Mouse (Mus musculus): ENCODE data around the gene Gli2. TPM values are rescaled to one million over a fixed set of nuclear protein-coding genes. Genes with fewer than 3 reads are reported as not detected.
A peak's percentile ranks its signal among the peaks of the same experiment; 100 is the strongest.

Gene Gli2
- polyA plus RNA-seq, 1 experiment from 2014 or later: 5.6 TPM

DNA sequence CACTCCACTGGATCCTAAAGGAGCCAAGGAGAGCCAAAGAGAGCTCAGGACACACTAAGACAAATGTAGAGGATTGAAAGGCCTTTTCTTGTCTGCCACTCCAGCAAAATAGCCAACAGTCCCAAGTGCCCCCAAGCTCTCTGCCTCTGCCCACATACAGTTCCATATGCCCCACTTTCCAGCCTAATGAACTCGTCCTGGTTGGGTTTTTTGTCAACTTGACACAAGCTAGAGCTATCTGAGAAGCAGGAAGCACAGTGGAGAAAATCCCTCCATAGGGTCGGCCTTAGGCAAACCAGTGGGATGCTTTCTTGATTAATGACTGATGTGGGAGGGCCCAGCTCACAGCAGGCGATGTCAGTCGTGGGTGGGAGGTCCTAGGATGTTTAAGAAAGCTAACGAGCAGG is 70.6 kb downstream of the Gli2 start:
- peaks cover 57% of the 10 kb centered on the region for H3K4me1 ChIP-seq
- no peaks in the 10 kb centered on the region for H3K27me3 ChIP-seq
- H3K9me3 ChIP-seq (replicated peaks): no peaks in the 10 kb centered on the region
- no peak overlapping the region for H3K4me3 ChIP-seq
- H3K4me2 ChIP-seq: peak overlapping the region; percentile 46
- H3K27ac ChIP-seq: peak overlapping the region; percentile 96
- whole genome bisulfite sequencing: 2% methylated on average over 5 of the region's 5 CpGs
- H3K36me3 ChIP-seq (ENCODE audit: poor library complexity, severe bottlenecking): 0 out of 2 replicates have a peak, but pooled peaks cover 3% of the 10 kb centered on the region
- peak overlapping the region; percentile 40 for H3K9ac ChIP-seq
- ATAC-seq: peak; percentile 67

DNA sequence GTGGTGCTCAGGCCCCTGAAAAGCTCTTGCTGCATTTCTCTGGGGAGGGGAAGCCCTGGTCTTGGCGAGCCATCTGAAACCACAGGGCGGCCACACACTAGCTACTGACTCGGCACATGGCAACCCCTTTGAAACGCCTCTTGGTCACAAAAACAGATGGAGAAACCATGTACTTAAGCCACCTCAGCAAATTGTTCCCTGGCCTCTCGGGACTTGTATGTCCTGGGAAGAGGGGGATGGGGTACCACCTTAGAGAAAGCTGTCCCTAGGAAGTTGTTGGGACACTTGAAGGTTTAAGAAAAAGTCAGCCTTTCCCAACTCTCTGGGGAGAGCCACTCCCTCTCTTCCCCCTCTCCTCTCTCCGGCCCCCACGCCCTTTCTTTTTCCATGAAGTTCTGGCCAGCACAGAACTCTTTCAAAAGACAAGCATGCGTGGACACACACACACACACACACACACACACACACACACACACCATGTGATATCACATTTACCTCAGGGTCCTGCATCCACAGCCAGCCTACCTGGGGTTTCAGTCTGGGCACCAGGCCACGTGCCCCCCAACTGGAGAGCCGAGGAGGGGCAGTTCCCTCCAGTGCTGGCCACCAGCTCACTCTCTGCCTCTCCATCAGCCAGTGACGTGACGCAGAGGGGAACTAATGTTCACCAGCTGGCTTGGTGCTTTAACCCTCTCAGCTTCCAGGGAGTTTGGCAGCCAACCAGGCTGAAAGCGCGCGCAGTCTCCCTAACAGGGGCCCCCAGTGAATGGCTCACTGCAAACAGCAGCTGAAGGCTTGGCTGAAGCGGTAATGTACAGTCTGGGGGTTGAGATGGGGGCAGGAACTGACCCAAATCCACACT is 71.2 kb downstream of the Gli2 start:
- H3K4me1 ChIP-seq: peaks cover 57% of the 10 kb centered on the region
- WGBS: 11% methylated on average over 16 of the region's 16 CpGs

DNA sequence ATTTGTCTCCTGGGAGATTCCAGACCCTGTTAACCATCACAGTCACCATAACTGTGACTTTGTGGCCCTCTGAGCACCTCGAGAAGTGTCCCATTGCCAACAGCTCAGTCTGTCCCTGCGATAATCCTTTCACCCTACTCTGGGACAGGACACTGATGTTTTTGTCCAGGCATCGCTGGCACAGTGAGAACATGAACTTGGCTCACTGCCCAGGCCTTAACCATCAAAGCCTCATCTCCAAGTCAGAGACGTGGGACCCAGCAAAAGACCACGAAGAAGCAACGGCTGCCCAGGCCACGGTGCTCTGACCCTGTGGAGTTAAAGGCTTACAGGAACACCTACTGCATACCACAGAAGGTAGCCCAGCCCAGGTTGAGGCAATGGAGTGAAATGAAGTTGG is 72.8 kb downstream of the Gli2 start:
- Histone ChIP-seq H3K4me3 (no peak overlapping the region), H3K27ac (0 out of 2 replicates have a peak overlapping the region, but pooled peaks have one; percentile 10), H3K27me3 (no peaks in the 10 kb centered on the region), H3K4me2 (peak overlapping the region; percentile 46; the same call in 1 of the 2 replicates), H3K9ac (no peak overlapping the region), H3K4me1 (peaks cover 68% of the 10 kb centered on the region), H3K9me3 (replicated peaks) (no peaks in the 10 kb centered on the region), H3K36me3 (ENCODE audit: poor library complexity, severe bottlenecking) (0 out of 2 replicates have a peak, but pooled peaks cover 3% of the 10 kb centered on the region)
- ATAC-seq: no peak
- 31% methylated on average over 7 of the region's 7 CpGs for WGBS

More for the DNA sequence above, 71.2 kb downstream of the Gli2 start:
- Histone ChIP-seq H3K27ac (peak overlapping the region; percentile 96), H3K9ac (0 out of 2 replicates have a peak overlapping the region, but pooled peaks have one; percentile 14), H3K36me3 (ENCODE audit: poor library complexity, severe bottlenecking) (0 out of 2 replicates have a peak, but pooled peaks cover 3% of the 10 kb centered on the region), H3K27me3 (no peaks in the 10 kb centered on the region), H3K4me2 (peak overlapping the region; percentile 46), H3K4me3 (0 out of 2 replicates have a peak overlapping the region, but pooled peaks have one; percentile 4), H3K9me3 (replicated peaks) (no peaks in the 10 kb centered on the region)
- ATAC-seq: peak; percentile 94

DNA sequence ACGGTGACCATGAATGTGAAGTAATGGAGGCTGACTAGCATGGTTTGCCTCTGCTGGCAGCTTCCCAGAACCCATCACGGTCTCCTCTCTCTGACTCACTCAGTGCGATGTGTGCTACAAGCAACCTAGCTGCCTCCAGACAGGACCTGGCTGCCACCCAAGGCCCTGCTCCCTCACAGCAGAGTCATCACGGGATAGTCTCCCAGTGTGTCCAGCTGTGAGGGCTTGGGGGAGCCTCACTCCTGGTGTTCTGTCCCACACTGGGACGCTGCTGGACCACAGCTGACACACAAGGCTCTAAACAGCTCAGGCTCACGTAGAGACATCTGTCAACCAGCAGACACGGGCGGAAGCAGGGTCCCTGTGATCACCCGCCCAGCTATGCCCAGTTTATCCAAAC is 76.8 kb downstream of the Gli2 start:
- ATAC-seq: peak; percentile 25; the same call in 1 of the 2 replicates
- peak overlapping the region; percentile 75 for H3K27ac ChIP-seq

DNA sequence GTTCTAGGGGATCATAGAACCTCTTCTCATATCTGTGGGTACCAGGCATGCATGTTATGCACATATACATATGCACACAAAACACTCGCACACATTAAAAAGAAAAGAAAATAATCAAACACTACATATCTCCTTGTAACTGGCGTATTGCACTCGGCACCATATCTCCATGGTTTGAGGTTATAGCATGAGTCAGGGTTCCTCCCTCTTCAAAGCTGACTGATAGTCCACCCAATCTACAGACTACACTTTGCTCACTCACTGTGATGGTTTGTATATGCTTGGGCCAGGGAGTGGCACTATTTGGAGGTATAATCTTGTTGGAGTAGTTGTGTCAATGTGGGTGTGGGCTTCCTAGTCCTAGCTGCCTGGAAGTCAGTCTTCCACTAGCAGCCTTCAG is 78.0 kb downstream of the Gli2 start:
- no peak overlapping the region for H3K27ac ChIP-seq
- H3K4me3 ChIP-seq: no peak overlapping the region
- WGBS: 94% methylated on average over 3 of the region's 3 CpGs
- no peak for ATAC-seq
- H3K4me2 ChIP-seq: no peak overlapping the region
- H3K36me3 ChIP-seq (ENCODE audit: poor library complexity, severe bottlenecking): peaks cover 34% of the 10 kb centered on the region
- H3K27me3 ChIP-seq: no peaks in the 10 kb centered on the region
- peaks cover 19% of the 10 kb centered on the region for H3K4me1 ChIP-seq
- H3K9me3 ChIP-seq (replicated peaks): no peaks in the 10 kb centered on the region
- H3K9ac ChIP-seq: no peak overlapping the region

More for the DNA sequence above, 76.8 kb downstream of the Gli2 start:
- Histone ChIP-seq H3K36me3 (ENCODE audit: poor library complexity, severe bottlenecking) (peaks cover 21% of the 10 kb centered on the region), H3K4me1 (peaks cover 32% of the 10 kb centered on the region), H3K9ac (no peak overlapping the region), H3K4me3 (no peak overlapping the region), H3K9me3 (replicated peaks) (no peaks in the 10 kb centered on the region), H3K27me3 (no peaks in the 10 kb centered on the region), H3K4me2 (no peak overlapping the region)
- WGBS: 62% methylated on average over 9 of the region's 9 CpGs

DNA sequence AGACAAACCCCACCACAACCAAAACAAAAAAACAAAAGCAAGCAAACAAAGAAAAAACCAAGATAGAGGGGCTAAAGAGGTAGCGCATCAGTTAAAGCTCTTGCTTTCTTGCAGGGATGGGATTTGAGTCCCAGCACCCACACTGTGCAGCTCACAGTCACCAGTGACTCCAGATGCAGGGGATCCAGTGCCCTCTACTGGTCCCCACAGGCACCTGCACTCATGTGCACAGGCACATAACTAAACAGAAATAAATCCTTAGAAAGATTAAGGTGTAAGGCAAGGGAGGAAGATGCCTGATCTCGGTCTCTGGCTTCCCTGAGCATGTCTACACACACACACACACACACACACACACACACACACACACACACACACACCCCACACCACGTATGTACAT is 83.4 kb downstream of the Gli2 start:
- H3K36me3 ChIP-seq (ENCODE audit: poor library complexity, severe bottlenecking): peaks cover 39% of the 10 kb centered on the region
- no peak for ATAC-seq
- 100% methylated on average over 3 of the region's 3 CpGs for WGBS

DNA sequence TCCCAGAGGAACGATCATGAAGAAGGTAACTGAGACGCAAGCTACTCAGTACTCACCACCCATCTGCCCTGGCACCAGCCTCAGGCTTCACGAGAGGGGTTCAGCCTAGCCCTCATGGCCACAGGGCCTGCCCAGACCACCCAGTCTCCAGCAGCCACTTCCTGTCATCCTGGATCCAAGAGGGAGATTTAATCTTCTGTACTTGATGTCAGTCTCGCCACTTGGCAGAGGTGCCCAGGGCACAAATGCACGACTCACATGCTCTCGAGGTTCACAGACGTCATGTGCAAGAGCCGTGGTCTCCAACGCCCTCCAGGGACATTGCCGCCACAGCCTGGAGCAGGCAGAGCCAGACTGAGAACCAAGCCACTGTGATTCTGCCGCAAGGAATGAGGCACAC is 84.0 kb downstream of the Gli2 start:
- 79% methylated on average over 11 of the region's 11 CpGs for WGBS
- Histone ChIP-seq H3K4me1 (no peaks in the 10 kb centered on the region), H3K4me2 (no peak overlapping the region), H3K9ac (no peak overlapping the region), H3K4me3 (no peak overlapping the region), H3K9me3 (replicated peaks) (no peaks in the 10 kb centered on the region), H3K27me3 (no peaks in the 10 kb centered on the region), H3K36me3 (ENCODE audit: poor library complexity, severe bottlenecking) (peaks cover 44% of the 10 kb centered on the region), H3K27ac (no peak overlapping the region)
- ATAC-seq: no peak

More for the DNA sequence above, 83.4 kb downstream of the Gli2 start:
- no peaks in the 10 kb centered on the region for H3K27me3 ChIP-seq
- no peak overlapping the region for H3K4me2 ChIP-seq
- no peak overlapping the region for H3K4me3 ChIP-seq
- no peaks in the 10 kb centered on the region for H3K9me3 ChIP-seq (replicated peaks)
- no peak overlapping the region for H3K9ac ChIP-seq
- H3K4me1 ChIP-seq: no peaks in the 10 kb centered on the region
- H3K27ac ChIP-seq: no peak overlapping the region

DNA sequence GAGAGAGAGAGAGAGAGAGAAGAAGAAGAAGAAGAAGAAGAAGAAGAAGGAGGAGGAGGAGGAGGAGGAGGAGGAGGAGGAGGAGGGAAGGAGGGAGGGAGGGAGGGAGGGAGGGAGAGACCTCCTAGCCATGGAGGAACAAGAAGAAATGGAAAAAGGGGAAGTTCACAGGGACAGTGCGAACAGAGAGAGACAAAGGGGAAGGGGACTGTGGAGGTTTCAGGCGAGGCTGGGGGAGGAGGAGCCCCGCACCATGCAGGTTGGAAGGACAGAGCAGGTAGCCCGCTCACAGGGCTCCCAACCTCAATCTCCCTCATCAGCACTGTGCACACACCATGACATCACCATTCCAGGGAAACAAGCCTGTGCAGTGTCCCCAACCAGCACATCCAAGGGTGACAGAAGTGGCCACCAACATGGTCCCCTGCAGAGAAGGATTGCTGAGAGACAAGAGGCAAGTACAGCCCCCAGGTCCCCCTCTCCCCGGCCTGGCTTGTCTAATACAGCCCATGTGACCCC is 84.7 kb downstream of the Gli2 start:
- Histone ChIP-seq H3K27ac (no peak overlapping the region), H3K9ac (no peak overlapping the region), H3K27me3 (no peaks in the 10 kb centered on the region), H3K4me2 (no peak overlapping the region), H3K36me3 (ENCODE audit: poor library complexity, severe bottlenecking) (peaks cover 48% of the 10 kb centered on the region), H3K4me1 (no peaks in the 10 kb centered on the region), H3K4me3 (no peak overlapping the region), H3K9me3 (replicated peaks) (no peaks in the 10 kb centered on the region)
- 62% methylated on average over 4 of the region's 5 CpGs for WGBS
- ATAC-seq: no peak

DNA sequence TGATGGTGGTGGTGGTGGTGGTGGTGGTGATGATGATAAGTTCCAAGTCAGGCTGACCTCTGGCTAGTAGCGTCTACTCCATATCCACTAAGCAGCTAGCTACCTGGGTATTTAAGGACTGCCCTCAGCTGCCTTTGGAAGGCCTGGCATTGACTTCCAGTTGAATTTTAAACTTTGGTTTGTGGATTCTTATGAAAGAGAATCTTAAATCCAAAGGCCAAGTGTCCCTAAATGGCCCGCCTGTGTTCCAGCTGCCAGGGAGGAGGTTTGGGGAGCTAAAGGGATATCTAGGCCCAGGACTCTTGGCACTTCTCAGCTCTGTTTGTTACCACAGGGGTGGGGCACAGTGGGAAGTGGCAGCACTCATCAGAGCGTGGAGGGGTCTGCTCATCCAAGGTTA is 85.4 kb downstream of the Gli2 start:
- no peak overlapping the region for H3K4me3 ChIP-seq
- no peak overlapping the region for H3K9ac ChIP-seq
- H3K27ac ChIP-seq: no peak overlapping the region
- no peaks in the 10 kb centered on the region for H3K4me1 ChIP-seq
- no peaks in the 10 kb centered on the region for H3K27me3 ChIP-seq
- H3K4me2 ChIP-seq: no peak overlapping the region
- no peak for ATAC-seq
- H3K36me3 ChIP-seq (ENCODE audit: poor library complexity, severe bottlenecking): peaks cover 41% of the 10 kb centered on the region
- H3K9me3 ChIP-seq (replicated peaks): no peaks in the 10 kb centered on the region
- WGBS: 89% methylated on average over 3 of the region's 3 CpGs

DNA sequence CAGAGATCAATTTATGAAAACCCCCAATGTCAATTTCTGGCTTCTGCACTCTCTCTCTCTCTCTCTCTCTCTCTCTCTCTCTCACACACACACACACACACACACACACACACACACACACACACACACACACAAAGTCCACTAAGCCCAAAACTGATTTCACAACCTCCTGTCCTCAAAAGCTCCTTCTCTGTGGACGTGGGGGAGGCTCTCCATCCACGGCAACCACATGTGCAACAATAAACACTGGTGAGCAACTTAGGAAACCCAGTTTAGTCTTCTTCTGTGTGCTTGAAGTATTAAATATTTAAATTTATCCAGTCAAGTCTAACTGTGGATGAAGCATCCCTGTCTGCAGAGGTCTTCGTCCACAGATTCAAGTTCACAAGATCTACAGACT is 86.1 kb downstream of the Gli2 start:
- Histone ChIP-seq H3K9me3 (replicated peaks) (no peaks in the 10 kb centered on the region), H3K4me1 (no peaks in the 10 kb centered on the region), H3K4me3 (no peak overlapping the region), H3K9ac (no peak overlapping the region), H3K4me2 (no peak overlapping the region), H3K36me3 (ENCODE audit: poor library complexity, severe bottlenecking) (peaks cover 35% of the 10 kb centered on the region), H3K27ac (no peak overlapping the region), H3K27me3 (no peaks in the 10 kb centered on the region)
- ATAC-seq: no peak
- WGBS: 84% methylated on average over 3 of the region's 3 CpGs

DNA sequence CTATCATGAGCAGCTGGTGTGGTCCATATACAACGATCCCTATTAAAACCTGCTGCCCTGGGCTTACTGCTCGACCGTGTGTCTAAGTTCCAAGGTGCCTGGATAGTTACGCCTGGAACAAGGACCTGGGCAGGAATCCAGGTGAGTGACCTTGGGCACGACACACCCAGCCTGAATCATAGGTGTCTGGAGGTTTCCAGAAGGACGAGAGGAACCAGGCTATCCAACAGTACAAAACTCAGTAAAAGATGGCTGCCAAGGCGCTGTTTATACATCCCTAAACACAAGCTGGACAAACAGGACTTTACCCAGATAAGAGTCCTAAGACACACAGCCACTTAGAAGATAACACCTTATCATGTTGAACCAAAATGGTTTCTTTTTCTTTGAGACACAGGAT is 94.8 kb downstream of the Gli2 start:
- Histone ChIP-seq H3K27me3 (no peaks in the 10 kb centered on the region), H3K27ac (no peak overlapping the region), H3K9me3 (replicated peaks) (no peaks in the 10 kb centered on the region), H3K36me3 (ENCODE audit: poor library complexity, severe bottlenecking) (no peaks in the 10 kb centered on the region), H3K4me3 (no peak overlapping the region), H3K4me1 (peaks cover 26% of the 10 kb centered on the region), H3K4me2 (no peak overlapping the region), H3K9ac (no peak overlapping the region)
- ATAC-seq: no peak
- WGBS: 94% methylated on average over 7 of the region's 7 CpGs

DNA sequence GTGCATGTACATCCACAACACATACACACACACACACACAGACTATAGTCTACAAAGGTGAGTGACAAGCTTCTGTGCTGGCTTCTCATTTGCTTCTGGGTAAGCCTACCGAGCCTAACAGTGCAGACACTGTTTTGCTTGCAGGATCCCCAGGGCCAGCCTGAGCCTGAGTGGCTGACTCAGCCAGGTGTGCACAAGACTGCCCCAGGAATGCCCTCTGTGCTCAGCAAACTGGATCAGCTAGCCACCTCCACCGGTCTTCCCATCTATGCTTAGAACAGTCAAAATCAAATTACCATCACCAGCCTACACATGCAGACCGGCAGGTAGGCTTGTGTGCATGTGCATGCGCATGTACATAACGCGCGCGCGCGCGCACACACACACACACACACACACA is 97.6 kb downstream of the Gli2 start:
- no peak overlapping the region for H3K4me2 ChIP-seq
- H3K9me3 ChIP-seq (replicated peaks): no peaks in the 10 kb centered on the region
- H3K4me1 ChIP-seq: peaks cover 28% of the 10 kb centered on the region
- no peaks in the 10 kb centered on the region for H3K36me3 ChIP-seq (ENCODE audit: poor library complexity, severe bottlenecking)
- no peak overlapping the region for H3K9ac ChIP-seq
- no peak for ATAC-seq
- 93% methylated on average over 11 of the region's 11 CpGs for WGBS
- no peak overlapping the region for H3K4me3 ChIP-seq
- peak overlapping the region; percentile 55; the same call in 1 of the 2 replicates for H3K27ac ChIP-seq
- no peaks in the 10 kb centered on the region for H3K27me3 ChIP-seq
